In genomic region chr12:17376521-17376920, GRCm38 (mm10) we compare ENCODE assay signal across 21 mouse cellular contexts. TPM values are rescaled to one million over a fixed set of nuclear protein-coding genes. Genes with fewer than 3 reads are reported as not detected.
DNase-seq lines count a peak whose midpoint lies in the region.
"Had no signal": no experiment of that assay in that cellular context is flagged by ENCODE, and none has a peak within 500 bp of the region (broad histone marks: within the 10 kb centered on the region; RNA-seq: fewer than 3 reads in every experiment).

No protein-coding gene starts in this region.

- DNase-seq in kidney, adult 18-20 months = peak; percentile 56
- no peak for DNase-seq in kidney, postnatal 4 days
- peak; percentile 26 for DNase-seq in 3134 (ENCODE audit: extremely low read depth, insufficient read length, low spot score)
- peak; percentile 31 for DNase-seq in NIH3T3 (ENCODE audit: low read depth)
- peak; percentile 86 for DNase-seq in gonadal fat pad, adult 2 months (ENCODE audit: low read depth)
- no peak for DNase-seq in lung, adult 18-20 months
- no peak for DNase-seq in lung, postnatal 10 days
- DNase-seq: adrenal gland, adult 2 months; cerebellum, adult 18-20 months; embryo, embryonic 11 days; gastrocnemius, adult 2 months; heart, adult 11 months; heart, postnatal 10 days; layer of hippocampus, postnatal 36 days; liver, embryonic 13.5 days; lung, embryonic 14.5 days; lung, postnatal 36 days; retina, postnatal 1 day; thymus, postnatal 14 days had no signal

RNA-seq across cellular contexts. Expression of gene Nol10, which starts 28.3 kb away (rescaled TPM):
- 3.8 and 4.2 TPM in 2 replicates for polyA plus RNA-seq in gonadal fat pad, adult 2 months (2012; rRNA removed)

RNA-seq across cellular contexts. Expression of gene Atp6v1c2, which starts 47.4 kb away (rescaled TPM):
- 9.9 and 18.3 TPM in 2 replicates for polyA plus RNA-seq in gonadal fat pad, adult 2 months (2012; rRNA removed)
- polyA plus RNA-seq: erythroblast, embryonic 14.5 days; liver, embryonic 13.5 days; spleen, adult 2 months had no signal

Comparison
In these comparisons a context has a peak if more than half of its experiments do, and no peak if none do; other contexts are left out.
1. DNase-seq: peak in kidney, adult 18-20 months (single experiment), 3134 (single experiment), NIH3T3 (single experiment) and gonadal fat pad, adult 2 months (single experiment); none in kidney, postnatal 4 days (0 of 2), lung, adult 18-20 months (0 of 2) and lung, postnatal 10 days (single experiment).